Mouse (Mus musculus) lung, postnatal 36 days (tissue): ENCODE measurements around the gene Steap4.
A peak's percentile ranks its signal among the peaks of the same experiment; 100 is the strongest.
"Not testable (repeated sequence)": the region's sequence is repeated elsewhere in the genome, so short reads cannot be mapped to it uniquely, and the experiment has no call there.

Experiments used
- DNase-seq: peaks from one replicate; pipeline ENCODE4 v3.0.0; 2022; ENCODE audit warnings: mixed read lengths

The Steap4 gene

GRCm38 (mm10) chr5:7960176-7960575 is at the start of gene Steap4:
Gene Steap4, plus strand, starts transcription at chr5:7960457.
- DNase-seq: peak; percentile 74

DNA sequence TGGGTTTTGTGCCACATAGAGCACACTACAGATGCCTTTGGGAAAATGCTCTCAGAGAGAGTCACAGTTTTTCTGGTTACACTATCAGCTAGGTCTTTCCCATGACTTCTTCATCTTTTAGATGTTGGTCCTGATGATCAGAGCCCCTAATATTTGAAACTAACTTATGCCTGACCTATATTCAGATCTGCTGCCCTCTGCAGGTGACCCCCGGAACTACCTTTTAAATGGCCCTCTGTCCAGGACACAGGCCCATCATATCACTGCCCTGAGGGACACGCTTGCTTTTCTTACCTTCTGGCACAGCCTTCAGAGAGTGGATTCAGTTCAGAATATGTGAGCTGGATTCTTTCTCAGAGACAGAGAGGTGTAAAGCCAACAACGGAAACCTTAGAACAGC is 48.3 kb upstream of the Steap4 start:
- no peak for DNase-seq

DNA sequence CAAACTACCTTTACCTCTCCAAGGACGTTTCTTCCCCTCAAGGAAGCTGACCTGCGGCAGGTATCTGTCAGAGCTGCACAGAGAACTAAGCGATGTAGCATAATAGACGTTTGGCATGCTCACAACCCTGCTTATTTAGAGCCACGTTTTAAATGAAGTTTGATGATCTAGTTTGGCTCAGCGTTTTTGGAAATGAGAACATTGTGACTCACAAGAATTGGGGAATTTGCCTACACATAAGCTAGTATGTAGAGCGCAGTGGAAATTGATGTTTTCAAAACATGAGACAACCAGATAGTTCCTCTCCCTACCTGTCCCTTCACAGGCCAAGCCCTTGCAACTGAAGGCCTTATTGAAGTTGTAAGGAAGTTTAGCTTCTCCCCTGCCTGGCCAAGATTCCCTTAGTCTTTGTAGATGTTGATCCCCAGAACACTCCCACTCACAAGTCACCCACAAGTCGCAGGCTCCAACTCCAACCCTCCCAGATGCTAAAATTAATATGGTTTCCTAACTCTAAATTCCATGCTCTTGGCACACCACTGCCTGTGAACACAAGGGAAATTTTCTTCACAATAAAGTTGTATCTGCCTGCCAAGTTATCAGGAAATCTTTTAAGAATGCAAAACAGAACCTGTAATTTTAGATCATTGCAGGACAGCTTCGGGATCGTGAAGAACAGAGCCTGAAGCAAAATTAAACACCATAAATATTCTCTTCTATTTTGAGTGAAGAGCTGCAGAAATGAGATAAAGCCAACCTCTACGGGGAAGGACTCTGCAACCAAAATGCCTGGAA is 42.6 kb upstream of the Steap4 start:
- no peak for DNase-seq

- DNase-seq: no peak
These were observed 42.0 kb upstream of the Steap4 start for GRCm38 (mm10) chr5:7918296-7918579.

GRCm38 (mm10) chr5:7919681-7920080 is 40.6 kb upstream of the Steap4 start:
- no peak for DNase-seq

DNA sequence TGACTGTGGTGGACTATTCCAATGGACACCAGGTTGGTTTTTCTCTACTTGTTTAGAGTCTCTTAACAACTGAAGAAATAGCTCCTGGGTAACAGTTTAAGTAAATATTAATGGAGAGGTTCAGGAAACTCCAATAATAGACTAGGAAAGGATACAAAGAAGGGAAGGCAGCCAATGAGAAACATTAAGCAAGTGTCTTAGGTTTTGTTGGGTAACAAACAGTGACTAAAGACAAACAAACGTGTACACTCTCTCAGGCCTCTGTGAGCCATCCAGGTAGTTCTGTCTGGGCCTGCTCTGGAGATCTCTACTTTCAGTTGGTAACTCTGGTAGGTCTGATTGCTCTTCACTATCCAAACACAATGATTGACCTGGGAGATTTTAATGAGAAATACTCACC is 37.5 kb upstream of the Steap4 start:
- DNase-seq: no peak

- no peak for DNase-seq
These were observed 36.6 kb upstream of the Steap4 start for GRCm38 (mm10) chr5:7923666-7924065.

DNA sequence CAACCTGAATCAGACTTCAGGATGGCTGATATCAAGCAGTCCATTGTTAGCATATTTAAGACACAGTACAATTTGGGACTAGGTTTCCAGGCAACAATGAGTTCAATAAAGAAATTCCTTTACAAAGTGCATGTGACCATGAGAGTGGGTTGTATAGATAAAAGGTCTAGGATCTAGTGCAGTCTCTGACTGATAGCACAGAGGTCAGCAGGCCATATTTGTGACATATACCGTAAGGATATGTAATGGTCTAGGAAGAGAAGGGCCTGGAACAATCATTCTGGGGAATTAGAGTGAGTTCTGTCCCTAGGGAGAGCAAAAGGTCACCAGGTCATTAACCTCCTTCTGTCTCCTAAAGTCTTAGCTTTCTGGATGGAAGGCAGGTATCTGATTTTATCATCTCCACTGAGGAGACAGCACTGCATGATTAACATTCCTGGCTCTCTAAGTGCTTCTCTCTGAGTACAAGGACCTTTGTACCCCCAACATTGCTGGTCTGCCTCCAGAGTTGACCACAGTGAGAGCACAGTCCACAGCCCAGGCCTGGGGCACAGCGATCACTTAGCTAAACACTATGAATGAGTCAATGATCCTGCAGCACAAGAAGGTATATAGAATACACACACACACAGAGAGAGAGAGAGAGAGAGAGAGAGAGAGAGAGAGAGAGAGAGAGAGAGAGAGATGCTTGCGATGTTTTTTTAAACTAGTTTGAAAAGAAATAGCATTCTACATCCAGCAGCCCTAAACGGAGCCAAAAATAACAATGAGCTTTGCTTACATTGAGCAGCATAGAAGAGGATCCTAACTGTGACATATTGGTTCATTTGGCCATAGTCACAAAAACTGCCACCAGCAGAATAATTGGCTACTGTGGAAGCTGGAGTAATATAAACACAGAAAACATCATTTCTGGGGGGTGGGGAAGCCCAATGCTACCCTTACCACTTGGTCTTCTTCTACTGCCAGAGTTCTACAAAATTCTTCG is 27.7 kb upstream of the Steap4 start:
- DNase-seq: no peak

DNA sequence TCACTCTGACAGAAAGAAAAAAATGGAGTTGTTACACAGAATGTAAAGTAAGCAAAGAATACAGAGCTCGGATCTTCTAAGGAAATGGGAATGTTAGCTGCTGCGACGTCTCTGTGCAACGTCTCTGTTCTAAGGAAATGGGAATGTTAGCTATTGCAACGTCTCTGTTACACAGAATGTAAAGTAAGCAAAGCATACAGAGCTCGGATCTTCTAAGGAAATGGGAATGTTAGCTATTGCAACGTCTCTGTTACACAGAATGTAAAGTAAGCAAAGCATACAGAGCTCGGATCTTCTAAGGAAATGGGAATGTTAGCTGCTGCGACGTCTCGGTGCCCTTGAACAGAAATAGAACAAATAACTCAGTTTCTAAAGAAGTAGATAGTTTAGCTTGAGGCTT is 26.8 kb upstream of the Steap4 start:
- DNase-seq: not testable (repeated sequence)

DNA sequence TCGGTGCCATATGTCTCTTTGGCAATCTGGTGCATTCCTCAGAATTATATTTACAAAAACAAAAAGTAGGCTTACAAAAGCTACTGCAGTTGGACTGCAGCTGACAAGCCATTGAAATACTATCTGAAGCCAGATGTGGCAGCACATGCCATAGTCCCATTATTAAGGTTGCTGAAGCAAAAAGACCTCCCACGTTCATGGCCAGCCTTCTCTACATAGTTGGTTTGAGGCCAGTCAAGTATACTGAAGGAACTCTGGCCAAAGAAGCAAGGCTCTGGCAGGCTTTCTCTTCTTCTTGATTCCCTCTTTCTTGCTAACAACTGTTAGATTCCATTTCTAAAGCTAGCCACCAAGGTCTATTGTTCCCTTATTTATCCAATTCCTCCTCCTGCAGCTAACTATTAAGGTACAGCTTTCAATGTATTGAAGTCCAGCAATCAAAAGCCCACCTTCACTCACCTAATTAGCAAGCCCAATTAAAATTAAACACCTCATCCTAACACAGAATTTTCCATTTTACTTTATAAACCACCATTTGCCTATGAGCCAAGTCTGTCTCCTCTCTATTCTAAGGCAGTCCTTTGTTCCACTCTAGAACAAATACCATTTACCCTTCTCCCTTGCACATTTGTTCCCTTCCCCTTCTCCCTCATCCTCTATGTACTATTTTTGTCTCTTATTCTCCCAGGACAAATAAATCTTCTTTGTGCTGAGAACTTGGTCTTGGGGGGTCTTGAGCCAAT is 26.2 kb upstream of the Steap4 start:
- DNase-seq: no peak

GRCm38 (mm10) chr5:7954838-7955237 is 5.4 kb upstream of the Steap4 start:
- DNase-seq: no peak

- DNase-seq: no peak
These were observed 4.8 kb upstream of the Steap4 start for GRCm38 (mm10) chr5:7955371-7955966.

DNA sequence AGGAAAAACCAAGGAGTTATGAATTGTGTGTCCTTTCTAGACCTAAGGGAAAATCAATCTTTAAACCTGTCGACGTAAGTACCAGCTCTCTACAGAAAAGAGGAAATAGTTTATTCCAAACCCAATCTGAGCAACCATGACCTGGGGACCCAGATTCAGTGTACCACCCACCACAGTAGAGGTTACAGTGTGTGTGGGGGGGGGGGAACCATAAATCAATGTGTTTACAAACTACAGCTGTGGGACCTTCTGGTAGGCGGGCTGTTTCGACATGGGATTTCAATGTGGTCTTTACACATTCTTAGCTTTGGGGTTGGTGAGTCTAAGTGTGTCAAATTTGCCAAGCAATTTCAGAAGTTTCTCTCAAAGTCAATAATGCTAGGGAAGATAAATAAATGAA is 2.2 kb upstream of the Steap4 start:
- DNase-seq: no peak

GRCm38 (mm10) chr5:7959286-7959685 is 971 bp upstream of the Steap4 start:
- no peak for DNase-seq

DNA sequence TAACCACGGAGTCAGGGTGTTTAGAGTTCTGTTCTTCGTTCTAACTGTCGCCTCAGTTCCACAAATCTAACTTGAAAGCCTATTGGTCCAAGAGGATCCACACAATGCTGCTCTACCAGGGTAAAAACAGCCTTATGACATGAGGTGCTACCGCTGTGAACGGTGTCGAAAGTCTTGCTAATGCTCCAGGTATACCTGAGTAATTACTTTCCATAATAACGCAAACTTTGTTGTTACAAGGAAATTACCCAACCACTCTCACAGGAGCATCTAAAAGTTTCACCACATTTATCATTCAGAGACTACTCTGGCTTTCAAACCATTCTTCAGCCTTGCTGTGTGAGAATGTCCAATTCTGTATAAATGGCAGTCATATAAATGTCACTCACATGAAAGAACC is 856 bp downstream of the Steap4 start:
- no peak for DNase-seq

GRCm38 (mm10) chr5:7965281-7965680 is 5.0 kb downstream of the Steap4 start:
- peak; percentile 74 for DNase-seq

- peak; percentile 17 for DNase-seq
These were observed 7.9 kb downstream of the Steap4 start for GRCm38 (mm10) chr5:7968152-7968551.

GRCm38 (mm10) chr5:7972266-7972665 is 12.0 kb downstream of the Steap4 start:
- DNase-seq: no peak

DNA sequence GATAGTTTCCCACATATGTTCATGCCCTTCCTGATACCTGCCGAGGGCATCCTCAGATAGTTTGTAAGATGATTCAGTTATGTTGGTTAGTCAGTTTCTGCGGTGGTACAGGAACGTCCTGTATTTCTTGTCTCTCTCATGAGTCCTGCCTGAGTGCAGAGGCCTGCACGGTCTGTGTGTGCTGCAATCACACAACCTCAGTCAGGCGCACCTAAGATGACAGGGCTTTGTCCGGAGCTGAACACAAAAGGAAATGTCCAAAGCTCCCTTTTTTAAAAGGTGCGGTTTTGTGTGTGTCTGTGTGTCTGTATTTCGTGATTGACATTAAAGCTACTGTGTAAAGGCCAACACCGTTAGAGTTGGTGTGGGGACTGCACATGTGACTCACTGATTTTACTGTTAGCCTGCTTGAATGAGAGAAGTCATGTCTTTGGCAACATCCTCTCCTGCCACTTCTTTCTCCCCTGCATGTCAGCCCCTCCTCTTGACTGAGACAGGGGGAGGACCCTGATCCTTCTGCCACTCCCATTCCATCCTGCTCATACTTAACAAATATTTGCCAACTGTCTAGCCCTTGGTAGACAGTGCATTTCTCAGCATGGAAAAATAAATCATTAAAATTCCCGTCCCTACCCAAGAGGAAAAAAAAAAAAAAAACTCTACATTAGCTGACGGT is 14.4 kb downstream of the Steap4 start:
- no peak for DNase-seq

GRCm38 (mm10) chr5:7980586-7980985 is 20.3 kb downstream of the Steap4 start:
- DNase-seq: peak; percentile 29

- DNase-seq: no peak
These were observed 27.7 kb downstream of the Steap4 start for GRCm38 (mm10) chr5:7987962-7988361.

DNA sequence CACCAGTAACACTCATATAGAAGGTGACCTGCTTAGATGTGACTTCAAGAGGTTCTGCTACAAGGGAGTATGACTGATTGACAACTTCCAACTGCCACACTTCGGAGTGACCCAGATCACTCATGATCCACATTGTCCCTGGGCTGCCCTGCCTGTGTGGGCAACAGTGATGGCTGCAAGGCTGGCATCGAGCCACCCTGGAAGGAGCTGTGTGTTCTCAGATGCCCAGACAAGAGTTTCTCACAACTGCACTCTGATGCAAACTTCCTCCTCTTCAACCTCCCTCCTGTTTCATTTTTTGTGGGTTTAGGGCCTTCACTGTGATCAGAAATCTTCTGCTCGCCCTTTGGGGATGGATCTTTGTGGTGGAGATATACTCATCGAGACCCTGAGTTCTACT is 28.2 kb downstream of the Steap4 start:
- no peak for DNase-seq
